Mouse (Mus musculus) B cell, adult 2 months (primary cell): ENCODE data around the gene St6galnac5.

Experiments used
- DNase-seq, 2 experiments: peaks; one replicate each; pipeline ENCODE4 v3.0.0; 2022

The St6galnac5 gene

GRCm38 (mm10) chr3:152949233-152949777, 32.7 kb downstream of the St6galnac5 start:
- no peak for DNase-seq

GRCm38 (mm10) chr3:152948556-152948955, 33.5 kb downstream of the St6galnac5 start:
- no peak for DNase-seq

GRCm38 (mm10) chr3:152947031-152947640, 34.9 kb downstream of the St6galnac5 start:
- no peak for DNase-seq

- DNase-seq: no peak
Measured at GRCm38 (mm10) chr3:152944766-152945165, 37.3 kb downstream of the St6galnac5 start.

GRCm38 (mm10) chr3:152942985-152943384, 39.1 kb downstream of the St6galnac5 start:
- peak in 1 of 2 experiments; percentile 23 for DNase-seq

GRCm38 (mm10) chr3:152941671-152942070, 40.4 kb downstream of the St6galnac5 start:
- no peak for DNase-seq

- no peak for DNase-seq
Measured at GRCm38 (mm10) chr3:152936313-152936712, 45.7 kb downstream of the St6galnac5 start.

- DNase-seq: no peak
Measured at GRCm38 (mm10) chr3:152933737-152934136, 48.3 kb downstream of the St6galnac5 start.

- no peak for DNase-seq
Measured at GRCm38 (mm10) chr3:152932544-152932943, 49.5 kb downstream of the St6galnac5 start.

- DNase-seq: peak in 1 of 2 experiments; percentile 36
Measured at GRCm38 (mm10) chr3:152932096-152932495, 50.0 kb downstream of the St6galnac5 start.

- no peak for DNase-seq
Measured at GRCm38 (mm10) chr3:152931354-152931753, 50.7 kb downstream of the St6galnac5 start.

GRCm38 (mm10) chr3:152929788-152930281, 52.2 kb downstream of the St6galnac5 start:
- peak; percentile 42 to 53 for DNase-seq

GRCm38 (mm10) chr3:152929256-152929787, 52.7 kb downstream of the St6galnac5 start:
- no peak for DNase-seq

- peak; percentile 23 to 41 for DNase-seq
Measured at GRCm38 (mm10) chr3:152928287-152928975, 53.6 kb downstream of the St6galnac5 start.

- no peak for DNase-seq
Measured at GRCm38 (mm10) chr3:152926166-152926565, 55.9 kb downstream of the St6galnac5 start.

- DNase-seq: no peak
Measured at GRCm38 (mm10) chr3:152925364-152925763, 56.7 kb downstream of the St6galnac5 start.

GRCm38 (mm10) chr3:152923530-152923929, 58.5 kb downstream of the St6galnac5 start:
- DNase-seq: no peak

GRCm38 (mm10) chr3:152920365-152920764, 61.7 kb downstream of the St6galnac5 start:
- no peak for DNase-seq

- no peak for DNase-seq
Measured at GRCm38 (mm10) chr3:152919101-152919500, 62.9 kb downstream of the St6galnac5 start.

- DNase-seq: no peak
Measured at GRCm38 (mm10) chr3:152917579-152917978, 64.5 kb downstream of the St6galnac5 start.

GRCm38 (mm10) chr3:152914376-152914775, 67.7 kb downstream of the St6galnac5 start:
- DNase-seq: no peak

GRCm38 (mm10) chr3:152913625-152914024, 68.4 kb downstream of the St6galnac5 start:
- DNase-seq: no peak

GRCm38 (mm10) chr3:152913150-152913549, 68.9 kb downstream of the St6galnac5 start:
- no peak for DNase-seq
